Mouse (Mus musculus) kidney, adult 2 months (tissue): ENCODE data around the gene Fam213a.

Experiments used
- CTCF ChIP-seq: fragments of 200-500 bp; conservative IDR thresholded peaks from 2 replicates; pipeline ENCODE4 v1.5.1; 2011; ENCODE audit warnings: low read depth, mild to moderate bottlenecking, control low read depth, low read length, moderate library complexity, mixed read lengths; ENCODE audit not compliant: insufficient read depth, insufficient read length
- POLR2A ChIP-seq: fragments of 200-500 bp; IDR thresholded peaks from one replicate; pipeline ENCODE4 v1.6.1; 2011; ENCODE audit warnings: low read depth, low read length, control low read depth

GRCm38 (mm10) chr14:40947431-40948394, 65.9 kb downstream of the Fam213a start:
- TF ChIP-seq POLR2A (no peak), CTCF (no peak)
